Mouse (Mus musculus) lung, postnatal 0 days (tissue): ENCODE measurements around the gene Zbed4.

Source experiments
- CTCF ChIP-seq: IDR thresholded peaks from 2 replicates; pipeline ENCODE4 v1.5.1; 2016; ENCODE audit warnings: antibody characterized with exemption, mild to moderate bottlenecking
- EP300 ChIP-seq: IDR thresholded peaks from 2 replicates; pipeline ENCODE4 v1.6.1; 2016; ENCODE audit warnings: antibody characterized with exemption, mild to moderate bottlenecking, control low read depth

- no peak for TF ChIP-seq CTCF
- no peak for TF ChIP-seq EP300
Observed at GRCm38 (mm10) chr15:88801903-88802302, 50.4 kb downstream of the Zbed4 start.
